Mouse (Mus musculus) MEL (cell line): ENCODE measurements around the gene Pfdn6.
A peak's percentile ranks its signal among the peaks of the same experiment; 100 is the strongest.
"Not testable (repeated sequence)": the region's sequence is repeated elsewhere in the genome, so short reads cannot be mapped to it uniquely, and the experiment has no call there.

ENCODE experiments used
- CHD2 ChIP-seq: IDR thresholded peaks from 2 replicates; pipeline ENCODE4 v1.6.1; 2011; ENCODE audit warnings: low read length, improper control_type of control experiment
- CTCF ChIP-seq, 3 experiments: IDR thresholded peaks in 2 of 3; conservative IDR thresholded peaks in 1 of 3; 2 replicates each; pipeline ENCODE4 v1.5.1; 2011 to 2012; ENCODE audit warnings: low read length in 3 of 3, low read depth in 2 of 3, mild to moderate bottlenecking in 2 of 3, improper control_type of control experiment in 1 of 3, inconsistent platforms in 1 of 3, mixed read lengths in 1 of 3, moderate library complexity in 1 of 3; ENCODE audit not compliant: control insufficient read depth in 1 of 3, insufficient read depth in 1 of 3, poor library complexity in 1 of 3, severe bottlenecking in 1 of 3
- ELF1 ChIP-seq: IDR thresholded peaks from 2 replicates; pipeline ENCODE4 v1.6.1; 2014; ENCODE audit warnings: low read depth, mild to moderate bottlenecking, inconsistent platforms, low read length, improper control_type of control experiment, moderate library complexity
- GABPA ChIP-seq: IDR thresholded peaks from 2 replicates; pipeline ENCODE4 v1.6.1; 2012; ENCODE audit warnings: low read depth, mild to moderate bottlenecking, inconsistent platforms, low read length, improper control_type of control experiment, moderate library complexity
- GATA1 ChIP-seq: IDR thresholded peaks from 2 replicates; pipeline ENCODE4 v1.6.1; 2011; ENCODE audit warnings: low read depth, low read length, improper control_type of control experiment
- MAZ ChIP-seq: IDR thresholded peaks from 2 replicates; pipeline ENCODE4 v1.6.1; 2012; ENCODE audit warnings: low read depth, mild to moderate bottlenecking, inconsistent platforms, low read length, improper control_type of control experiment
- MEF2A ChIP-seq: IDR thresholded peaks from 2 replicates; pipeline ENCODE4 v1.6.1; 2014; ENCODE audit warnings: low read depth, mild to moderate bottlenecking, inconsistent platforms, low read length, improper control_type of control experiment; ENCODE audit not compliant: poor library complexity, insufficient replicate concordance, severe bottlenecking; ENCODE audit errors: extremely low read depth
- NRF1 ChIP-seq: IDR thresholded peaks from 2 replicates; pipeline ENCODE4 v1.6.1; 2014; ENCODE audit warnings: low read depth, mild to moderate bottlenecking, inconsistent platforms, low read length, improper control_type of control experiment, moderate library complexity; ENCODE audit not compliant: poor library complexity, insufficient read depth, severe bottlenecking
- POLR2A ChIP-seq, 2 experiments: IDR thresholded peaks; 2 replicates each; pipeline ENCODE4 v1.6.1; 2011 to 2012; ENCODE audit warnings: low read length in 2 of 2, mild to moderate bottlenecking in 2 of 2, control low read depth in 1 of 2, improper control_type of control experiment in 1 of 2, low read depth in 1 of 2, moderate library complexity in 1 of 2; ENCODE audit not compliant: control insufficient read depth in 1 of 2, insufficient read depth in 1 of 2, poor library complexity in 1 of 2
- POLR2AphosphoS5 ChIP-seq: IDR thresholded peaks from 2 replicates; pipeline ENCODE4 v1.6.1; 2012; ENCODE audit warnings: low read depth, borderline replicate concordance, mild to moderate bottlenecking, inconsistent platforms, low read length, moderate library complexity, mixed read lengths
- TAL1 ChIP-seq: IDR thresholded peaks from 2 replicates; pipeline ENCODE4 v1.6.1; 2012; ENCODE audit warnings: mild to moderate bottlenecking, inconsistent platforms, low read length, moderate library complexity, mixed read lengths
- TBP ChIP-seq: IDR thresholded peaks from 2 replicates; pipeline ENCODE4 v1.8.0; 2011; ENCODE audit warnings: low read depth, low read length, improper control_type of control experiment
- TCF12 ChIP-seq: IDR thresholded peaks from 2 replicates; pipeline ENCODE4 v1.6.1; 2014; ENCODE audit warnings: low read depth, mild to moderate bottlenecking, inconsistent platforms, low read length, improper control_type of control experiment, moderate library complexity
- USF1 ChIP-seq: IDR thresholded peaks from 2 replicates; pipeline ENCODE4 v1.6.1; 2014; ENCODE audit warnings: low read depth, mild to moderate bottlenecking, inconsistent platforms, low read length, improper control_type of control experiment, moderate library complexity

DNA sequence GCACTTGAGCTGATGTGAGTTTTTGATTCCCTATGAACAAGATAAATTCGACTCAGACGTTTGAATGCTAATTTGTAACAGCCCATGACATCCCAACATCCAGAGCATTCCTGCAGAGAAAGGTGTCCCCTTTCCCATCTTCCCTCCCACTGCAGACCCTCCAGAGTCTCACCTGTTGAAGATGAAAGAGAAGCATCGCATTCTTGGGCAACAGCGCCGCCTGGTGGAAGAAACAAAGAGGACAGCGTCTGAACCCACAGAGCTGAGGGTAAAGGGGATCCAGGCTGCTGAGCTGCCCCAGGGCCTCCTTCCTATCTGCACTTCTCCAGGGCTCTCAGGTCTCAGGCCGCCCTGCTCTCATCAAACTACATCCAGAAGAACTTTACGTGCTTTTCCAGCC lies 42.0 kb upstream of the Pfdn6 start:
- not testable (repeated sequence) for TF ChIP-seq TCF12; POLR2A (IDR thresholded peaks at IDR 0.05; ENCODE audit: control insufficient read depth in 1 of 2, insufficient read depth in 1 of 2, low read depth in 1 of 2, low read length in 2 of 2, poor library complexity in 1 of 2); MEF2A; GATA1; POLR2AphosphoS5; CHD2; USF1; MAZ; ELF1; TAL1; GABPA; NRF1; TBP
- TF ChIP-seq CTCF (IDR thresholded peaks at IDR 0.05 in 2 of 3, conservative IDR thresholded peaks at IDR 0.05 in 1 of 3; ENCODE audit: control insufficient read depth in 1 of 3, insufficient read depth in 1 of 3, low read depth in 2 of 3, low read length in 3 of 3, poor library complexity in 1 of 3, severe bottlenecking in 1 of 3) = peak; percentile 44 to 51 (median 46)
